Mouse (Mus musculus) CH12.LX (cell line): ENCODE measurements around the gene Ly6g6d.

Experiments used
- CTCF ChIP-seq, 2 experiments: IDR thresholded peaks in 1 of 2; conservative IDR thresholded peaks in 1 of 2; 2 replicates each; pipeline ENCODE4 v1.5.1; 2011 to 2012; ENCODE audit warnings: low read depth in 2 of 2, low read length in 2 of 2, improper control_type of control experiment in 1 of 2, inconsistent platforms in 1 of 2, mild to moderate bottlenecking in 1 of 2, moderate library complexity in 1 of 2
- EP300 ChIP-seq: IDR thresholded peaks from 2 replicates; pipeline ENCODE4 v1.6.1; 2011; ENCODE audit warnings: low read length, improper control_type of control experiment
- MAFK ChIP-seq: IDR thresholded peaks from 2 replicates; pipeline ENCODE4 v1.6.1; 2011; ENCODE audit warnings: low read length, improper control_type of control experiment; ENCODE audit not compliant: insufficient replicate concordance
- MAZ ChIP-seq: IDR thresholded peaks from 2 replicates; pipeline ENCODE4 v1.6.1; 2012; ENCODE audit warnings: low read depth, mild to moderate bottlenecking, inconsistent platforms, low read length, improper control_type of control experiment, moderate library complexity
- MYC ChIP-seq: IDR thresholded peaks from 2 replicates; pipeline ENCODE4 v1.6.1; 2011; ENCODE audit warnings: low read depth, mild to moderate bottlenecking, improper control_type of control experiment, low read length
- NELFE ChIP-seq: IDR thresholded peaks from 2 replicates; pipeline ENCODE4 v1.6.1; 2011; ENCODE audit warnings: low read depth, low read length, improper control_type of control experiment
- POLR2AphosphoS2 ChIP-seq: IDR thresholded peaks from 2 replicates; pipeline ENCODE4 v1.6.1; 2011; ENCODE audit warnings: low read depth, low read length, improper control_type of control experiment

DNA sequence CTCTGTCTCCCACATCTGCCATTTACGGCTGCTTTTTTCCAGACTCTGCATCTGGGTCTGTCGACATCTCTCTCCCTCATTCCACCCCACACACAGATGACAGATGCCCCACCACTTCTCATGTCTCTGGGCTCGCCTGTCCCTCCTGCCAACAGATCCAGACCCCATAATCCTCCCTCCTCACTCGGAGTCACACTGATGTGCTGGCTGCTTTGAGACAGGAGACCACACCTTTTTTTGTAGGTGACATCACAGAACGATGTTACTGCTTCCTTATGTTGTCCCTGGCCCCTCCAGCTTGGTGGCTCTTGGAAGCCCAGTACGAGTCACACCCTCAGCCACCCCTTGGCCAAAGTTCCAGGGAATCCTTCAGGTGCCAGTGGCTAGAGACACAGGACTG is 2.4 kb upstream of the Ly6g6d start:
- TF ChIP-seq CTCF (conservative IDR thresholded peaks at IDR 0.05 in 1 of 2, IDR thresholded peaks at IDR 0.05 in 1 of 2; ENCODE audit: low read depth in 2 of 2, low read length in 2 of 2) (no peak), EP300 (no peak), MAZ (no peak), NELFE (no peak), POLR2AphosphoS2 (no peak), MAFK (no peak), MYC (no peak)
